Mouse (Mus musculus) forebrain, embryonic 15.5 days (tissue): ENCODE data around the gene Gm20422. TPM values are rescaled to one million over a fixed set of nuclear protein-coding genes. Genes with fewer than 3 reads are reported as not detected.

Experiments used
- ATAC-seq: fragments of 200-750 bp; cut with Nextera tagmentation; replicated peaks from 2 replicates; pipeline ENCODE4 v1.8.0; 2017; ENCODE audit warnings: mild to moderate bottlenecking, moderate TSS enrichment, moderate library complexity
- H3K27ac ChIP-seq: fragments of 300-500 bp; sonication (generic); replicated peaks from 2 replicates; pipeline ENCODE4 v1.5.1; 2015; ENCODE audit warnings: mild to moderate bottlenecking, inconsistent platforms
- H3K27me3 ChIP-seq: fragments of 300-500 bp; sonication (generic); 2 replicates; pipeline ENCODE4 v1.6.1; 2015; ENCODE audit warnings: inconsistent platforms
- H3K36me3 ChIP-seq: fragments of 300-500 bp; sonication (generic); 2 replicates; pipeline ENCODE4 v1.6.1; 2015; ENCODE audit warnings: mild to moderate bottlenecking, inconsistent platforms
- H3K4me1 ChIP-seq: fragments of 300-500 bp; sonication (generic); 2 replicates; pipeline ENCODE4 v1.6.1; 2015; ENCODE audit warnings: inconsistent platforms
- H3K4me2 ChIP-seq: fragments of 300-500 bp; sonication (generic); replicated peaks from 2 replicates; pipeline ENCODE4 v1.6.1; 2015; ENCODE audit warnings: mild to moderate bottlenecking, inconsistent platforms
- H3K4me3 ChIP-seq: fragments of 300-500 bp; sonication (generic); 2 replicates; pipeline ENCODE4 v1.5.1; 2015; ENCODE audit warnings: mild to moderate bottlenecking, inconsistent platforms
- H3K9ac ChIP-seq: fragments of 300-500 bp; sonication (generic); replicated peaks from 2 replicates; pipeline ENCODE4 v1.6.1; 2015; ENCODE audit warnings: mild to moderate bottlenecking, inconsistent platforms
- H3K9me3 ChIP-seq: fragments of 300-500 bp; sonication (generic); 2 replicates; pipeline ENCODE4 v1.6.1; 2016; ENCODE audit warnings: inconsistent platforms
- WGBS: fragments of 180-500 bp; shearing (Covaris S2); methylation state at CpG from one replicate; pipeline ENCODE4 v1.1.7; 2015; ENCODE audit warnings: mixed read lengths; 5-methylcytosine and 5-hydroxymethylcytosine counted together
- polyA plus RNA-seq: library from polyadenylated mRNA; unstranded; fragments of >200 nt; fragmentation: Nextera tagmentation; extraction: Ambion mirVana; gene quantifications from 2 replicates; pipeline ENCODE4 v1.2.1, GENCODE M21; 2015

Gm20422 gene
- polyA plus RNA-seq, 1 experiment from 2014 or later = not detected

GRCm38 (mm10) chr8:69790773-69791367 lies 16.2 kb upstream of the Gm20422 start, which contains the start of the genes Atp13a1 and Zfp866:
Gene Atp13a1 (plus strand): TSS chr8:69791163.
Gene Zfp866 (minus strand): TSS chr8:69791178.
- peaks cover 24% of the 10 kb centered on the region for H3K4me1 ChIP-seq
- peak within 1 kb of the TSS; percentile 100 for H3K4me3 ChIP-seq
- ATAC-seq = peak; percentile 94
- peak within 1 kb of the TSS; percentile 98 for H3K9ac ChIP-seq
- under 1% methylated on average over 38 of the region's 38 CpGs for WGBS
- peaks cover 19% of the 10 kb centered on the region for H3K36me3 ChIP-seq
- H3K27ac ChIP-seq = peak within 1 kb of the TSS; percentile 80
- no peaks in the 10 kb centered on the region for H3K9me3 ChIP-seq
- no peaks in the 10 kb centered on the region for H3K27me3 ChIP-seq
- peak within 1 kb of the TSS; percentile 89 for H3K4me2 ChIP-seq

GRCm38 (mm10) chr8:69790364-69790763 lies 15.7 kb upstream of the Gm20422 start:
- 26% methylated on average over 11 of the region's 11 CpGs for WGBS
- Histone ChIP-seq H3K4me2 (peak overlapping the region; percentile 89), H3K36me3 (peaks cover 17% of the 10 kb centered on the region), H3K4me1 (peaks cover 24% of the 10 kb centered on the region), H3K27me3 (no peaks in the 10 kb centered on the region), H3K9ac (peak overlapping the region; percentile 98; the same call in 1 of the 2 replicates), H3K4me3 (peak overlapping the region; percentile 100), H3K9me3 (no peaks in the 10 kb centered on the region), H3K27ac (peak overlapping the region; percentile 80; the same call in 1 of the 2 replicates)
- no peak; the same call in 1 of the 2 replicates for ATAC-seq

GRCm38 (mm10) chr8:69789731-69790130 lies 15.0 kb upstream of the Gm20422 start:
- no peak overlapping the region for H3K4me3 ChIP-seq
- ATAC-seq = no peak
- 68% methylated on average over 5 of the region's 5 CpGs for WGBS

GRCm38 (mm10) chr8:69789105-69789504 lies 14.4 kb upstream of the Gm20422 start:
- Histone ChIP-seq H3K27me3 (no peaks in the 10 kb centered on the region), H3K36me3 (peaks cover 6% of the 10 kb centered on the region; the same call in 1 of the 2 replicates), H3K4me3 (no peak overlapping the region), H3K4me2 (no peak overlapping the region), H3K4me1 (peaks cover 24% of the 10 kb centered on the region), H3K27ac (no peak overlapping the region), H3K9ac (no peak overlapping the region), H3K9me3 (no peaks in the 10 kb centered on the region)
- WGBS = 90% methylated on average over 5 of the region's 5 CpGs
- no peak for ATAC-seq

More at GRCm38 (mm10) chr8:69789731-69790130, 15.0 kb upstream of the Gm20422 start:
- Histone ChIP-seq H3K9ac (no peak overlapping the region), H3K4me2 (peak overlapping the region; percentile 89), H3K27ac (no peak overlapping the region), H3K9me3 (no peaks in the 10 kb centered on the region), H3K4me1 (peaks cover 24% of the 10 kb centered on the region), H3K36me3 (peaks cover 10% of the 10 kb centered on the region; the same call in 1 of the 2 replicates), H3K27me3 (no peaks in the 10 kb centered on the region)

GRCm38 (mm10) chr8:69777111-69777510 lies 2.4 kb upstream of the Gm20422 start:
- peaks cover 20% of the 10 kb centered on the region for H3K4me1 ChIP-seq
- H3K9me3 ChIP-seq = no peaks in the 10 kb centered on the region
- WGBS = 68% methylated on average over 12 of the region's 12 CpGs
- H3K27me3 ChIP-seq = no peaks in the 10 kb centered on the region
- no peak overlapping the region for H3K4me2 ChIP-seq
- no peak overlapping the region for H3K9ac ChIP-seq
- no peak overlapping the region for H3K27ac ChIP-seq
- H3K4me3 ChIP-seq = no peak overlapping the region
- no peaks in the 10 kb centered on the region for H3K36me3 ChIP-seq
- ATAC-seq = no peak

- WGBS = 62% methylated on average over 2 of the region's 2 CpGs
- Histone ChIP-seq H3K4me2 (peak overlapping the region; percentile 55), H3K9me3 (no peaks in the 10 kb centered on the region), H3K36me3 (no peaks in the 10 kb centered on the region), H3K27me3 (no peaks in the 10 kb centered on the region), H3K9ac (no peak overlapping the region), H3K27ac (peak overlapping the region; percentile 99), H3K4me1 (peaks cover 33% of the 10 kb centered on the region), H3K4me3 (peak overlapping the region; percentile 64)
- peak; percentile 41; the same call in 1 of the 2 replicates for ATAC-seq
Measured at GRCm38 (mm10) chr8:69775149-69775534, 456 bp upstream of the Gm20422 start.

- peaks cover 22% of the 10 kb centered on the region for H3K36me3 ChIP-seq
- H3K4me3 ChIP-seq = no peak overlapping the region
- no peaks in the 10 kb centered on the region for H3K9me3 ChIP-seq
- H3K4me2 ChIP-seq = no peak overlapping the region
- peaks cover 33% of the 10 kb centered on the region for H3K4me1 ChIP-seq
- 88% methylated on average over 2 of the region's 2 CpGs for WGBS
- H3K27ac ChIP-seq = no peak overlapping the region
- H3K27me3 ChIP-seq = no peaks in the 10 kb centered on the region
- no peak for ATAC-seq
- H3K9ac ChIP-seq = no peak overlapping the region
Measured at GRCm38 (mm10) chr8:69772106-69772505, 2.6 kb downstream of the Gm20422 start.

GRCm38 (mm10) chr8:69771221-69771620 lies 3.5 kb downstream of the Gm20422 start:
- 90% methylated on average over 9 of the region's 9 CpGs for WGBS
- Histone ChIP-seq H3K9ac (no peak overlapping the region), H3K4me1 (peaks cover 33% of the 10 kb centered on the region), H3K27ac (no peak overlapping the region), H3K36me3 (peaks cover 31% of the 10 kb centered on the region), H3K4me3 (no peak overlapping the region), H3K4me2 (no peak overlapping the region), H3K9me3 (peaks cover 4% of the 10 kb centered on the region; the same call in 1 of the 2 replicates), H3K27me3 (no peaks in the 10 kb centered on the region)
- ATAC-seq = no peak

- Histone ChIP-seq H3K4me3 (no peak overlapping the region), H3K36me3 (peaks cover 61% of the 10 kb centered on the region), H3K4me2 (no peak overlapping the region), H3K9me3 (peaks cover 8% of the 10 kb centered on the region; the same call in 1 of the 2 replicates), H3K9ac (no peak overlapping the region), H3K27me3 (no peaks in the 10 kb centered on the region), H3K4me1 (no peaks in the 10 kb centered on the region), H3K27ac (no peak overlapping the region)
- 89% methylated on average over 4 of the region's 4 CpGs for WGBS
- ATAC-seq = no peak
Measured at GRCm38 (mm10) chr8:69761814-69762445, 12.8 kb downstream of the Gm20422 start.

GRCm38 (mm10) chr8:69758316-69758715 lies 16.4 kb downstream of the Gm20422 start:
- 96% methylated on average over 5 of the region's 5 CpGs for WGBS
- Histone ChIP-seq H3K27me3 (no peaks in the 10 kb centered on the region), H3K4me3 (no peak overlapping the region), H3K4me1 (no peaks in the 10 kb centered on the region), H3K27ac (no peak overlapping the region), H3K4me2 (no peak overlapping the region), H3K9me3 (no peaks in the 10 kb centered on the region), H3K9ac (no peak overlapping the region), H3K36me3 (peaks cover 35% of the 10 kb centered on the region)
- no peak for ATAC-seq

- Histone ChIP-seq H3K9ac (no peak overlapping the region), H3K27me3 (no peaks in the 10 kb centered on the region), H3K27ac (no peak overlapping the region), H3K36me3 (peaks cover 10% of the 10 kb centered on the region), H3K4me3 (no peak overlapping the region), H3K4me2 (no peak overlapping the region), H3K9me3 (no peaks in the 10 kb centered on the region), H3K4me1 (peaks cover 14% of the 10 kb centered on the region)
- 92% methylated on average over 2 of the region's 2 CpGs for WGBS
- no peak for ATAC-seq
Measured at GRCm38 (mm10) chr8:69752437-69752836, 22.2 kb downstream of the Gm20422 start.
